Mouse (Mus musculus): ENCODE measurements around the gene Jtb. TPM values are rescaled to one million over a fixed set of nuclear protein-coding genes. Genes with fewer than 3 reads are reported as not detected.

Jtb gene
- polyA plus RNA-seq, 1 experiment = 36.1 TPM

- Histone ChIP-seq H3K36me3 (ENCODE audit: control insufficient read depth, insufficient read depth) (peaks cover 20% of the 10 kb centered on the region), H3K4me3 (ENCODE audit: insufficient read depth, poor library complexity, severe bottlenecking) (no peak overlapping the region), H3K79me2 (ENCODE audit: control insufficient read depth, insufficient read depth) (peaks cover 27% of the 10 kb centered on the region), H3ac (ENCODE audit: control insufficient read depth, insufficient read length, low read depth) (no peak overlapping the region), H3K27me3 (ENCODE audit: control insufficient read depth, insufficient read depth, insufficient read length) (no peaks in the 10 kb centered on the region), H3K79me3 (ENCODE audit: low read depth) (peaks cover 25% of the 10 kb centered on the region)
- TF ChIP-seq USF1 (IDR thresholded peaks at IDR 0.05; ENCODE audit: low read depth) (no peak), MYOD1 (IDR thresholded peaks at IDR 0.05; ENCODE audit: control insufficient read depth, insufficient read length, low read depth) (no peak), CEBPB (IDR thresholded peaks at IDR 0.05; ENCODE audit: low read depth) (no peak), CTCF (IDR thresholded peaks at IDR 0.05; ENCODE audit: control insufficient read depth, insufficient read depth, insufficient read length) (no peak), MYOG (IDR thresholded peaks at IDR 0.05; ENCODE audit: control insufficient read depth, extremely low read depth, insufficient read length) (no peak), MAX (IDR thresholded peaks at IDR 0.05) (no peak), FOSL1 (IDR thresholded peaks at IDR 0.05; ENCODE audit: insufficient read depth, low read length, poor library complexity, severe bottlenecking) (no peak)
These were observed 15.5 kb upstream of the Jtb start for GRCm38 (mm10) chr3:90215825-90216380.

GRCm38 (mm10) chr3:90220088-90220487 lies 11.3 kb upstream of the Jtb start:
- no peak for TF ChIP-seq FOSL1 (IDR thresholded peaks at IDR 0.05; ENCODE audit: insufficient read depth, low read length, poor library complexity, severe bottlenecking)
- TF ChIP-seq CTCF (IDR thresholded peaks at IDR 0.05; ENCODE audit: control insufficient read depth, insufficient read depth, insufficient read length) = no peak
- no peak for TF ChIP-seq MYOD1 (IDR thresholded peaks at IDR 0.05; ENCODE audit: control insufficient read depth, insufficient read length, low read depth)
- no peak for TF ChIP-seq MAX (IDR thresholded peaks at IDR 0.05)
- TF ChIP-seq MYOG (IDR thresholded peaks at IDR 0.05; ENCODE audit: control insufficient read depth, extremely low read depth, insufficient read length) = no peak
- Histone ChIP-seq H3K79me2 (ENCODE audit: control insufficient read depth, insufficient read depth) (no peaks in the 10 kb centered on the region), H3K79me3 (ENCODE audit: low read depth) (no peaks in the 10 kb centered on the region), H3K36me3 (ENCODE audit: control insufficient read depth, insufficient read depth) (peaks cover 1% of the 10 kb centered on the region), H3K27me3 (ENCODE audit: control insufficient read depth, insufficient read depth, insufficient read length) (no peaks in the 10 kb centered on the region), H3ac (ENCODE audit: control insufficient read depth, insufficient read length, low read depth) (peak overlapping the region; percentile 5), H3K4me3 (ENCODE audit: insufficient read depth, poor library complexity, severe bottlenecking) (no peak overlapping the region)

DNA sequence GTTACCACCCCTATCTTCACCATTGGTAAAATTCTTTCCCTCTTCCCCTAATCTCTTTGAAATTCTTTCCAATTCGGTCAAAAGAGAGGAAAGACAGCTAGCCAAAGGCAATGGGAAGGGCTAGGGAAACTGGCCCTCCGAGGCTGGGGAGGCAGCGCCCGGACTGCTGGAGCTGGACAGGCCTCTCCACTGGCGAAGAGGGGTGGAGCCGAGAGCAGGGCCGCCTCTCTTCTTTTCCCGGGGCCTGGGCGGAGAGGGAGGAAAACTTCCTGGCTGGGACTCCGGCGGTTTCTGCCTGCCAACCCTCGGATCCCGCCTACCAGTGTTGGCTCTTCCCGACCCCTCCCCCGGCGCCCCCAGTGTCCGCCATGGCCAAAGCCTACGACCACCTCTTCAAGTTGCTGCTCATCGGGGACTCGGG lies 10.9 kb upstream of the Jtb start:
- H3ac ChIP-seq (ENCODE audit: control insufficient read depth, insufficient read length, low read depth) = peak overlapping the region; percentile 82
- no peaks in the 10 kb centered on the region for H3K27me3 ChIP-seq (ENCODE audit: control insufficient read depth, insufficient read depth, insufficient read length)
- peak overlapping the region; percentile 39 for H3K4me3 ChIP-seq (ENCODE audit: insufficient read depth, poor library complexity, severe bottlenecking)
- TF ChIP-seq CEBPB (IDR thresholded peaks at IDR 0.05; ENCODE audit: low read depth) (no peak), MYOD1 (IDR thresholded peaks at IDR 0.05; ENCODE audit: control insufficient read depth, insufficient read length, low read depth) (no peak), USF1 (IDR thresholded peaks at IDR 0.05; ENCODE audit: low read depth) (no peak), FOSL1 (IDR thresholded peaks at IDR 0.05; ENCODE audit: insufficient read depth, low read length, poor library complexity, severe bottlenecking) (no peak), MAX (IDR thresholded peaks at IDR 0.05) (no peak), MYOG (IDR thresholded peaks at IDR 0.05; ENCODE audit: control insufficient read depth, extremely low read depth, insufficient read length) (no peak), CTCF (IDR thresholded peaks at IDR 0.05; ENCODE audit: control insufficient read depth, insufficient read depth, insufficient read length) (no peak)
- peaks cover 6% of the 10 kb centered on the region for H3K36me3 ChIP-seq (ENCODE audit: control insufficient read depth, insufficient read depth)
- no peaks in the 10 kb centered on the region for H3K79me3 ChIP-seq (ENCODE audit: low read depth)
- no peaks in the 10 kb centered on the region for H3K79me2 ChIP-seq (ENCODE audit: control insufficient read depth, insufficient read depth)

- Histone ChIP-seq H3ac (ENCODE audit: control insufficient read depth, insufficient read length, low read depth) (peak overlapping the region; percentile 7), H3K4me3 (ENCODE audit: insufficient read depth, poor library complexity, severe bottlenecking) (peak overlapping the region; percentile 39), H3K36me3 (ENCODE audit: control insufficient read depth, insufficient read depth) (peaks cover 6% of the 10 kb centered on the region), H3K27me3 (ENCODE audit: control insufficient read depth, insufficient read depth, insufficient read length) (no peaks in the 10 kb centered on the region), H3K79me2 (ENCODE audit: control insufficient read depth, insufficient read depth) (no peaks in the 10 kb centered on the region), H3K79me3 (ENCODE audit: low read depth) (no peaks in the 10 kb centered on the region)
- no peak for TF ChIP-seq MYOD1 (IDR thresholded peaks at IDR 0.05; ENCODE audit: control insufficient read depth, insufficient read length, low read depth)
- no peak for TF ChIP-seq FOSL1 (IDR thresholded peaks at IDR 0.05; ENCODE audit: insufficient read depth, low read length, poor library complexity, severe bottlenecking)
- TF ChIP-seq MYOG (IDR thresholded peaks at IDR 0.05; ENCODE audit: control insufficient read depth, extremely low read depth, insufficient read length) = no peak
- no peak for TF ChIP-seq USF1 (IDR thresholded peaks at IDR 0.05; ENCODE audit: low read depth)
- TF ChIP-seq CEBPB (IDR thresholded peaks at IDR 0.05; ENCODE audit: low read depth) = no peak
- TF ChIP-seq CTCF (IDR thresholded peaks at IDR 0.05; ENCODE audit: control insufficient read depth, insufficient read depth, insufficient read length) = no peak
- no peak for TF ChIP-seq MAX (IDR thresholded peaks at IDR 0.05)
These were observed 10.3 kb upstream of the Jtb start for GRCm38 (mm10) chr3:90221123-90221522.

DNA sequence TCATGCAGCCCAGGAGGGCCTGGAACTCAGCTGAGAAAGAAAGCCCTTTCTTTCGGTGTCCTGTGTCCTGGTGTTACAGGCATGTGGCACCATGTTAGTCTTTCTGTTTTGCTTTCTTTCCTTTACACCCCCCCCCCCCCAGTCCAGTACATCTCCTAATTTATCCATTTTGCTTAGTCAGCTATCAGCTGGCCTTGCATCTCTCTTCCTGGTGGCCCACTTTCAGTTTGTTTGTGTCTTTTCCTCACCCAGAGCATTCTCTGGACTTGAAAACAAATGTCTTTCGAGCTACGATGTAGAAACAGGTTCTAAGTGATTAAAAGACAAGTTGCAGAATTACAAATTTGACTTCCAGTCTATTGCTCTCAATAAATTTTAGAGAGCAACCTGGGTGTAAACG lies 8.9 kb upstream of the Jtb start:
- Histone ChIP-seq H3K4me3 (ENCODE audit: insufficient read depth, poor library complexity, severe bottlenecking) (no peak overlapping the region), H3K36me3 (ENCODE audit: control insufficient read depth, insufficient read depth) (peaks cover 6% of the 10 kb centered on the region), H3ac (ENCODE audit: control insufficient read depth, insufficient read length, low read depth) (no peak overlapping the region), H3K79me2 (ENCODE audit: control insufficient read depth, insufficient read depth) (no peaks in the 10 kb centered on the region), H3K27me3 (ENCODE audit: control insufficient read depth, insufficient read depth, insufficient read length) (no peaks in the 10 kb centered on the region), H3K79me3 (ENCODE audit: low read depth) (no peaks in the 10 kb centered on the region)
- TF ChIP-seq MYOG (IDR thresholded peaks at IDR 0.05; ENCODE audit: control insufficient read depth, extremely low read depth, insufficient read length) (no peak), CEBPB (IDR thresholded peaks at IDR 0.05; ENCODE audit: low read depth) (no peak), MAX (IDR thresholded peaks at IDR 0.05) (no peak), FOSL1 (IDR thresholded peaks at IDR 0.05; ENCODE audit: insufficient read depth, low read length, poor library complexity, severe bottlenecking) (no peak), CTCF (IDR thresholded peaks at IDR 0.05; ENCODE audit: control insufficient read depth, insufficient read depth, insufficient read length) (no peak)

DNA sequence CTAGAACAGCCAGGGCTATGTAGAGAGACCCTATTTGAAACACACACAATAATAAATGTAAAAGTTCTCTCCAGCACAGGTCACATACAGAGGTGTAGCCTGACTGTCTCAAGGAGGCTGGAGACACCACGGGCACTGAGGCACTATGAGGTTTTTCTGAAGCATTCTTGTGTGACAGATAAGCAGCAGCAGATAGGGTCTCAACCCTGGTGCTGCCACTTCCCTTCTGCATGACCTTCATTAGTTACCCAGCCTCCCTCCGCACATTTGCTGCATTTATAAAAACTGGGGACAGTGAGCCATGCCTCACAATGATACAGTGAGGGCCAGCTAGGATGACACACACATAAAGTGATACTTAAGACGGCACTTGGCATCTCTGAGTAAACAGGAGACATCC lies 8.5 kb upstream of the Jtb start:
- H3ac ChIP-seq (ENCODE audit: control insufficient read depth, insufficient read length, low read depth) = no peak overlapping the region
- peaks cover 6% of the 10 kb centered on the region for H3K36me3 ChIP-seq (ENCODE audit: control insufficient read depth, insufficient read depth)
- H3K4me3 ChIP-seq (ENCODE audit: insufficient read depth, poor library complexity, severe bottlenecking) = no peak overlapping the region
- no peaks in the 10 kb centered on the region for H3K79me2 ChIP-seq (ENCODE audit: control insufficient read depth, insufficient read depth)
- no peaks in the 10 kb centered on the region for H3K79me3 ChIP-seq (ENCODE audit: low read depth)
- no peaks in the 10 kb centered on the region for H3K27me3 ChIP-seq (ENCODE audit: control insufficient read depth, insufficient read depth, insufficient read length)
- TF ChIP-seq FOSL1 (IDR thresholded peaks at IDR 0.05; ENCODE audit: insufficient read depth, low read length, poor library complexity, severe bottlenecking) = no peak
- no peak for TF ChIP-seq MAX (IDR thresholded peaks at IDR 0.05)
- TF ChIP-seq CTCF (IDR thresholded peaks at IDR 0.05; ENCODE audit: control insufficient read depth, insufficient read depth, insufficient read length) = no peak
- no peak for TF ChIP-seq MYOD1 (IDR thresholded peaks at IDR 0.05; ENCODE audit: control insufficient read depth, insufficient read length, low read depth)
- no peak for TF ChIP-seq CEBPB (IDR thresholded peaks at IDR 0.05; ENCODE audit: low read depth)
- TF ChIP-seq MYOG (IDR thresholded peaks at IDR 0.05; ENCODE audit: control insufficient read depth, extremely low read depth, insufficient read length) = no peak
- TF ChIP-seq USF1 (IDR thresholded peaks at IDR 0.05; ENCODE audit: low read depth) = no peak
